Mouse (Mus musculus) mesoderm, embryonic 11.5 days (tissue): ENCODE results near the gene Trmo.

Source experiments
- DNase-seq: peaks from one replicate; pipeline ENCODE4 v3.0.0-alpha.2; 2012; ENCODE audit warnings: low read depth, low spot score

Gene Trmo

DNA sequence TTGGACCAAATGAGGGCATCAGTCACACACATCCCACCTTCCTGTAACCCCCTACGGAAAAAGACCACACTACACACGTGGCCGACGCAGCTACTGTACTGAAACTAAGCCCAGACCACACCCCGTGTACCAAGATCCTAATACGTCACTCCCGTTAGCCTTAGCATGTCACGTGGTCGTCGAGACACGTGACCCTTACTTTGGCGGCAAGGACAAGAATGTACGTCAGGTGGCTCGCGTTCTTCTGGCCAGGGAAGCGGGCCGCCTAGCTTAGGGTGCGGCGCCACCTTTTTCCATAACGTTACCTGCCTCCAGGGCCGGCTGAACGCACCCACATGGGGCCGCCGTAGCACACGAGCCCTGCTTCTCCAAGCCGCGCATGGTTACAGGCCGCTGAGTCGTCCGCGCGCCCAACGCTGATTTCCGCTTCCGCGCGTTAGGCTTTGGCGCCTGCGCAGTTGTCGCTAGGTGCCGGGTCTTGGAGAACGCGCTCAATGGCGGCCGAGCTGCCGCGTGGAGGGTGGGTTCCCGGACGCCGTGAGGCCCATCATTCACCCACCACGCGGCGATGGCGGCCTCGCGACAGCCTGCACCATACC is at the start of gene Trmo:
TSS of gene Trmo (minus strand) at position 425 of the 599 bp plus-strand sequence.
- DNase-seq: peak; percentile 99

- DNase-seq: no peak
These were observed 43.3 kb upstream of the Trmo start for GRCm38 (mm10) chr4:46432339-46433036.

- DNase-seq: no peak
These were observed 39.8 kb upstream of the Trmo start for GRCm38 (mm10) chr4:46428903-46429499.

DNA sequence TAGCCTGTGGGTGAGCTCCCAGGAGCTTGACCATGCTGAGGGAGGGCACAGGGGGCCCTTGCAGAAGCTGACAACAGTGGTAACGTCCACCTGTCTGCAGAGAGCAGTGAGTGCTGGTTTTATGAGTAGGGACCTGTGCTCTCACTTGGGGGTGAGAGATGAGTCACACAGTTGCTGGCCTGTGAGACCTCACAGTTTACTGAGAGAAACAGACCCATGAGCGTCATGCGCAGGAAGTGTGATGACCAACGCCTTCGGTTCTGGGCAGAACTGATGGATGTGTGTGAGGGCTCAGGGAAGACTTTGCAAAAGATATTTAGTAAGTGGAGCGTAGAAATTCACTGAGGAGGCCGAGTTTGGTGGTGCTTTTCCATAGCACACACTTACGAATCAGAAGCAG is 33.4 kb upstream of the Trmo start:
- no peak for DNase-seq

- no peak for DNase-seq
These were observed 29.6 kb upstream of the Trmo start for GRCm38 (mm10) chr4:46418851-46419250.

DNA sequence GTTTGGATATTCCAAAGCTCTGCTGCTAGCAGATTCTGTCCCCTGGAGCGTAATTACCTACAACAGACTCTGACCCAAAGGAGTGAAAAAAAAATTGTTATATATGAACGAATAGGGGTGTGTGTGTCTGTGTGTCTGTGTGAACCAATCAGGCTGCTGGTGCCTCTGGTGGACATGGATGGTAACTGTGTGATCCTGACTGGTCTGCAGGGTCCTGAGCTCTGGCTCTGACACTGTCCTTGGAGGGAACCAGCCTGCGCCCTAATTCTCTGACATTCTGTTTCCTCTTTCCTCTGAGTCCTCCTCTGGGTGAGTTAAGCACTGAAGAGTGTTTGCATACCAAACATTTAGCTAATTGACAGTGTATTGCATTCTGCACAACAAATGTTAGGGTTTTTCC is 28.3 kb upstream of the Trmo start:
- no peak for DNase-seq

DNA sequence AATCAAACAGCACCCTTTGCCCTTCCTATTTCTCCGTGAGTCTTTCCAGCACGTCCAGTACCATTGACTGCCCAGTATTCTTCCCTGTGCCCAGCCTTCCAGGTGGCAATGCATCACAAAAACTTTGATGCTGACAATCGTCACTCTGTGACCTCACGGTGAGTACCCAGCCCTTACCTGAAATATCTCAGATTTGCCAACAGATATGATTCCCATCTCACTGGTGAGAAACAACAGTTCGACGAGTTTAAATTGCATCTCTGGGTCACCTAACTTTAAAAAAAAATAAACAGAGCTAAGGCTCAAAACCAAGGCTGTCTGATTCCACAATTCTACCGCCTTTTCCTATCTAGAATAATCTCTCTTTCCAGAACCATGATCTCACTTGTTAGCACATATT is 24.2 kb upstream of the Trmo start, which contains the start of gene Hemgn:
TSS of gene Hemgn (minus strand) at position 101 of the 400 bp plus-strand sequence.
- no peak for DNase-seq

DNA sequence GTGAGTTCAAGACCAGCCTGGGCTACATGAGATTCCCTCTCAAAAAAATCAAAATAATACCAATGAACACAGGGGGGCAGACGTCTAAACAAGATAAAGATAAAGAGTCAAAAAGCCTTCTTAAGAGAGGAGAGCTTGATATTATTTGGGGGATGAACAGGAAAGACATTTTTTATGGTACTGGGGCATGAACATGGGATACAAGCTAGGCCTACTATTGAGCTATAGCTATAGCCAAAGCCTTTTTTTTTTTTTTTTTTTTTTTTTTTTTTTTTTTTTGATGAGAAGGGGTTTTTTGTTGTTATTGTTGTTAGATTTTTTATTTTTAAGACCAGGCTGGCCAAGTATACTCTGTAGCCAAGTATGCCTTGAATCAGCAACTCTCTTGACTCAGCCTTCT is 22.9 kb upstream of the Trmo start:
- no peak for DNase-seq

GRCm38 (mm10) chr4:46411489-46411888 is 22.3 kb upstream of the Trmo start:
- no peak for DNase-seq

GRCm38 (mm10) chr4:46410677-46411076 is 21.4 kb upstream of the Trmo start:
- no peak for DNase-seq

DNA sequence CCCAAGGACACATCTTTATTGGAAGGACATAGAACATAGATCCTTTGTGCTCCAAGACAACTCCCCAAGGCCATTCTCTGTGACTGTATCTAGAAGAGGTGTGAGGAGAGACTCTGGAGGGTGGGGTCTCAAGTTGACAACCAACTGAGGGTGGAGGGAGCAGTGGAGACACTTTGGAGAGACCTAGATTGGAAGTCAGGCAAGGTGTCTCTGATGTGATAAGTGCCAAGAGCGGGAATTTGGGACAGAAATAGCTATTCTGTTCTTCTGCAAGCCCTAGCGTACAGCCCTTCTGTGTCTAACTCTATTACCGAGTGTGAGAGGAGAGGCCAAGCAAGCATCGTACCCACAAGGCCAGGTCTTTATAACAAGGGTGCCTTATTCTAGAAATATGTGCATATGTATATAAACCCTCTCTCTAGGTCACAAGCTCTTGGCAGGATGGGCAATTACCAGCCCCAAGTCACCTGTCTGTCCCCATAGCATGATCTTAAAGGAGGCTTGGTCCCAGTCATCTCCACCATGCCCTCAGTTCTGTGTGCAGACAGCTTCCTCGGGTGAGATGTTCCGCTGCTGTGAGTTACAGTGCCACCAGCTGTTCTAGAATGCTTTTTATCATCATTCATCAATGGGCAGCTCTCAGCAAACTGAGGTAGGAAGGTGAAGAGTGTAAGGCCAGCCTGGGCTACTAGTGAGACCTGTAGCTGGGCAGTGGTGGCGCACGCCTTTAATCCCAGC is 17.9 kb upstream of the Trmo start:
- DNase-seq: no peak

GRCm38 (mm10) chr4:46404042-46404795 is 15.0 kb upstream of the Trmo start:
- no peak for DNase-seq

DNA sequence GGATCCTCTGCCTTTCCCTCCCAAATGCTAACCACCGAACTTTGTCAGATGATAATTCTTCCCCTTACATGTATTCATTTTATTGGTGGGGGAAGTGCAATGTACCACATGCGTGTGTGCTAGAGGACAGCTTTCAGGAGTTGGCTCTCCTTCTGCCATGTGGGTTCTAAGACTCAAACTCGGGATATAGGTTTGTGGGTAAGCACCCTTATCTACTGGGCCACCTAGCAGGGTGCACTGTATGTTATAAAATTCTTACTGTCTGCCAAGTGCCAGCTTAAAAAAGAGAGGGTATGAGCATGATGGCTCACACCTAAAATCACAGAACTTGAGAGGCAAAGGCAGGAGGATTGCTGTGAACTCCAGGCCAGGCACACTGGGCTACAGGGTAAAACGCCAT is 9.6 kb upstream of the Trmo start:
- no peak for DNase-seq

- DNase-seq: no peak
These were observed 6.5 kb upstream of the Trmo start for GRCm38 (mm10) chr4:46395736-46396135.

- DNase-seq: no peak
These were observed 5.2 kb upstream of the Trmo start for GRCm38 (mm10) chr4:46394388-46394787.

DNA sequence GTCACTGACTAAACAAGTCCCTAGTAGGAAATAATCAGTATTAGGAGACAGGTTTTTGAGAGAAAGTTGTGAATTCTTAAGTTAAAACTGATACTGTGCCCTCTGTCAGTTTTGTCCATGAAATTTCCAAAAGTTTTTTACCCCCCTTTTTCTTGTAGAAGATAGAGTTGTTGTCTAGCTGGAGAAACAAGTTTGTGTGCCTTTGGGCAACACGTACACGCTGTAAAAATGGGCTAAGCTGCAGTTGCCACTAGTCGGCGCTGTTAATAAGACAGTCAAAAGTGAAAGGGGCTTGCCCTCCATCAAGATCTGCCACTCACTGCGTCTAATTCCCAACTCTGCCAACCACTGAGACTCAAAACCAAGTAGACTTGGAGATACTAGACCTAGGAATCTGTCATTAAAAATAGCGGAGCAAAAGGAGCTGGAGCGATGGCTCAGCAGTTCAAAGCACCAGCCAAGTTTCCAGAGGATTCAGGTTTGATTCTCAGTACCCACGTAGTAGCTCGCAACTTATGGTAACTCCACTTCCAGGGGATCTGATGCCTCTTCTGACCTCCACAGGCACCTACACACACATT is 1.2 kb upstream of the Trmo start:
- DNase-seq: peak; percentile 89

GRCm38 (mm10) chr4:46389612-46390341 is 540 bp upstream of the Trmo start:
- DNase-seq: peak; percentile 64

DNA sequence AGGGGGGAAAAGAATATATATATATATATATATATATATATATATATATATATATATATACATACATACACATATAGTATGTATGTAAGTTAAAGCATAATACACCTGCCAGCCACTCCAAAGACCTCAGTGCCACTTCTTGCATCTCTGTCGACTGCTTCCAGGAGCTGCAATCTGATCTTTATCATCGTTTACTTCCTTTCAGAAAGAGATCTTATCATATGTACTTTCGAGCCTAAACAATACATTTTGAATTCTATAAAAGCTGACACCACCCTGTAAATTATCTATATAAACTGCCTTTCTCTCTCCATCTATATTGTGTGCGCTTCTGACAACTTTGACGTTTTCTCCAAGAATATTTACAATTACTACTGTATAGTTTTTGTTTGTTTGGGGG is 681 bp downstream of the Trmo start:
- no peak for DNase-seq

- DNase-seq: peak; percentile 86
These were observed 14.3 kb downstream of the Trmo start for GRCm38 (mm10) chr4:46374869-46375368.

- no peak for DNase-seq
These were observed 14.8 kb downstream of the Trmo start for GRCm38 (mm10) chr4:46374455-46374854.
